Mouse (Mus musculus) hindbrain, embryonic 15.5 days (tissue): ENCODE measurements around the gene Sepsecs. TPM values are rescaled to one million over a fixed set of nuclear protein-coding genes. Genes with fewer than 3 reads are reported as not detected.
"Not testable (repeated sequence)": the region's sequence is repeated elsewhere in the genome, so short reads cannot be mapped to it uniquely, and the experiment has no call there.

Source experiments
- ATAC-seq: fragments of 200-750 bp; cut with Nextera tagmentation; 2 replicates; pipeline ENCODE4 v1.8.0; 2017; ENCODE audit warnings: low read depth, moderate number of reproducible peaks, moderate TSS enrichment; ENCODE audit not compliant: low FRiP score
- H3K27ac ChIP-seq: fragments of 300-500 bp; sonication (generic); replicated peaks from 2 replicates; pipeline ENCODE4 v1.5.1; 2015; ENCODE audit warnings: mild to moderate bottlenecking, inconsistent platforms
- H3K27me3 ChIP-seq: fragments of 300-500 bp; sonication (generic); 2 replicates; pipeline ENCODE4 v1.6.1; 2015; ENCODE audit warnings: control low read depth, inconsistent platforms
- H3K36me3 ChIP-seq: fragments of 300-500 bp; sonication (generic); 2 replicates; pipeline ENCODE4 v1.6.1; 2015; ENCODE audit warnings: control low read depth, inconsistent platforms
- H3K4me1 ChIP-seq: fragments of 300-500 bp; sonication (generic); replicated peaks from 2 replicates; pipeline ENCODE4 v1.6.1; 2015; ENCODE audit warnings: control low read depth, inconsistent platforms
- H3K4me2 ChIP-seq: fragments of 300-500 bp; sonication (generic); 2 replicates; pipeline ENCODE4 v1.6.1; 2015; ENCODE audit warnings: moderate library complexity, mild to moderate bottlenecking, inconsistent platforms
- H3K4me3 ChIP-seq: fragments of 300-500 bp; sonication (generic); 2 replicates; pipeline ENCODE4 v1.5.1; 2015; ENCODE audit warnings: mild to moderate bottlenecking, inconsistent platforms
- H3K9ac ChIP-seq: fragments of 300-500 bp; sonication (generic); 2 replicates; pipeline ENCODE4 v1.6.1; 2015; ENCODE audit warnings: inconsistent platforms
- H3K9me3 ChIP-seq: fragments of 300-500 bp; sonication (generic); 2 replicates; pipeline ENCODE4 v1.6.1; 2016; ENCODE audit warnings: control low read depth, inconsistent platforms
- WGBS: fragments of 180-500 bp; shearing (Covaris S2); methylation state at CpG from one replicate; pipeline ENCODE4 v1.1.7; 2015; 5-methylcytosine and 5-hydroxymethylcytosine counted together
- polyA plus RNA-seq: library from polyadenylated mRNA; unstranded; fragments of >200 nt; fragmentation: Nextera tagmentation; extraction: Ambion mirVana; gene quantifications from 2 replicates; pipeline ENCODE4 v1.2.1, GENCODE M21; 2015

The Sepsecs gene
- 6.8 and 7.4 TPM in 2 replicates for polyA plus RNA-seq

- Histone ChIP-seq H3K9me3 (no peaks in the 10 kb centered on the region), H3K9ac (peak within 1 kb of the TSS; percentile 64), H3K36me3 (peaks cover 6% of the 10 kb centered on the region; the same call in 1 of the 2 replicates), H3K4me2 (peak within 1 kb of the TSS; percentile 65), H3K27me3 (no peaks in the 10 kb centered on the region), H3K4me3 (peak within 1 kb of the TSS; percentile 62), H3K27ac (peak within 1 kb of the TSS; percentile 67), H3K4me1 (peaks cover 7% of the 10 kb centered on the region)
- ATAC-seq: peak; percentile 95
- WGBS: 4% methylated on average over 56 of the region's 56 CpGs
Measured at GRCm38 (mm10) chr5:52669426-52670191, at the start of gene Sepsecs. Gene Sepsecs (minus strand): TSS chr5:52669708.

GRCm38 (mm10) chr5:52716742-52717448 is 47.4 kb upstream of the Sepsecs start:
- Histone ChIP-seq H3K9me3 (no peaks in the 10 kb centered on the region), H3K4me1 (no peaks in the 10 kb centered on the region), H3K36me3 (no peaks in the 10 kb centered on the region), H3K27ac (no peak overlapping the region), H3K9ac (no peak overlapping the region), H3K4me3 (no peak overlapping the region), H3K27me3 (no peaks in the 10 kb centered on the region), H3K4me2 (no peak overlapping the region)
- 85% methylated on average over 5 of the region's 5 CpGs for WGBS
- ATAC-seq: no peak

- H3K9ac ChIP-seq: no peak overlapping the region
- no peaks in the 10 kb centered on the region for H3K9me3 ChIP-seq
- no peaks in the 10 kb centered on the region for H3K4me1 ChIP-seq
- H3K4me2 ChIP-seq: no peak overlapping the region
- ATAC-seq: no peak
- H3K27me3 ChIP-seq: no peaks in the 10 kb centered on the region
- H3K36me3 ChIP-seq: no peaks in the 10 kb centered on the region
- H3K4me3 ChIP-seq: no peak overlapping the region
- H3K27ac ChIP-seq: no peak overlapping the region
Measured at GRCm38 (mm10) chr5:52712704-52713103, 43.2 kb upstream of the Sepsecs start.

- no peak for ATAC-seq
- WGBS: 84% methylated on average over 4 of the region's 4 CpGs
- no peaks in the 10 kb centered on the region for H3K4me1 ChIP-seq
- no peaks in the 10 kb centered on the region for H3K9me3 ChIP-seq
- H3K9ac ChIP-seq: no peak overlapping the region
- H3K4me3 ChIP-seq: no peak overlapping the region
- no peaks in the 10 kb centered on the region for H3K36me3 ChIP-seq
- no peak overlapping the region for H3K27ac ChIP-seq
- H3K27me3 ChIP-seq: no peaks in the 10 kb centered on the region
- H3K4me2 ChIP-seq: no peak overlapping the region
Measured at GRCm38 (mm10) chr5:52704562-52704961, 35.1 kb upstream of the Sepsecs start.

- 88% methylated on average over 7 of the region's 7 CpGs for WGBS
- not testable (repeated sequence) for H3K4me1 ChIP-seq, ATAC-seq, H3K27ac ChIP-seq, H3K4me2 ChIP-seq, H3K4me3 ChIP-seq, H3K9ac ChIP-seq, H3K9me3 ChIP-seq, H3K36me3 ChIP-seq, H3K27me3 ChIP-seq
Measured at GRCm38 (mm10) chr5:52697882-52698440, 28.5 kb upstream of the Sepsecs start.

GRCm38 (mm10) chr5:52697291-52697690 is 27.8 kb upstream of the Sepsecs start:
- ATAC-seq: no peak
- 91% methylated on average over 1 of the region's 1 CpGs for WGBS

GRCm38 (mm10) chr5:52687741-52688455 is 18.4 kb upstream of the Sepsecs start:
- no peak overlapping the region for H3K4me2 ChIP-seq
- WGBS: 75% methylated on average over 6 of the region's 6 CpGs
- no peak overlapping the region for H3K4me3 ChIP-seq
- H3K4me1 ChIP-seq: no peaks in the 10 kb centered on the region
- H3K36me3 ChIP-seq: no peaks in the 10 kb centered on the region
- no peak overlapping the region for H3K9ac ChIP-seq
- no peak for ATAC-seq
- H3K27ac ChIP-seq: no peak overlapping the region
- no peaks in the 10 kb centered on the region for H3K9me3 ChIP-seq
- H3K27me3 ChIP-seq: no peaks in the 10 kb centered on the region

More at GRCm38 (mm10) chr5:52697291-52697690, 27.8 kb upstream of the Sepsecs start:
- Histone ChIP-seq H3K27me3 (no peaks in the 10 kb centered on the region), H3K9me3 (no peaks in the 10 kb centered on the region), H3K9ac (no peak overlapping the region), H3K4me3 (no peak overlapping the region), H3K36me3 (no peaks in the 10 kb centered on the region), H3K4me1 (no peaks in the 10 kb centered on the region), H3K27ac (no peak overlapping the region), H3K4me2 (no peak overlapping the region)

- ATAC-seq: no peak
- WGBS: 84% methylated on average over 4 of the region's 4 CpGs
- H3K9me3 ChIP-seq: no peaks in the 10 kb centered on the region
- no peak overlapping the region for H3K9ac ChIP-seq
- no peak overlapping the region for H3K4me2 ChIP-seq
- H3K27me3 ChIP-seq: no peaks in the 10 kb centered on the region
- no peak overlapping the region for H3K27ac ChIP-seq
- H3K4me3 ChIP-seq: no peak overlapping the region
- no peaks in the 10 kb centered on the region for H3K4me1 ChIP-seq
- no peaks in the 10 kb centered on the region for H3K36me3 ChIP-seq
Measured at GRCm38 (mm10) chr5:52681111-52681510, 11.6 kb upstream of the Sepsecs start.

GRCm38 (mm10) chr5:52680191-52680590 is 10.7 kb upstream of the Sepsecs start:
- H3K4me1 ChIP-seq: no peaks in the 10 kb centered on the region
- no peak overlapping the region for H3K4me3 ChIP-seq
- ATAC-seq: no peak

GRCm38 (mm10) chr5:52678498-52679070 is 9.1 kb upstream of the Sepsecs start:
- Histone ChIP-seq H3K27ac (no peak overlapping the region), H3K27me3 (no peaks in the 10 kb centered on the region), H3K36me3 (no peaks in the 10 kb centered on the region), H3K4me1 (no peaks in the 10 kb centered on the region), H3K9me3 (no peaks in the 10 kb centered on the region), H3K4me3 (no peak overlapping the region), H3K4me2 (no peak overlapping the region), H3K9ac (no peak overlapping the region)
- 86% methylated on average over 5 of the region's 5 CpGs for WGBS
- no peak for ATAC-seq

More at GRCm38 (mm10) chr5:52680191-52680590, 10.7 kb upstream of the Sepsecs start:
- Histone ChIP-seq H3K27ac (no peak overlapping the region), H3K27me3 (no peaks in the 10 kb centered on the region), H3K36me3 (no peaks in the 10 kb centered on the region), H3K9ac (no peak overlapping the region), H3K4me2 (no peak overlapping the region), H3K9me3 (no peaks in the 10 kb centered on the region)
- WGBS: 72% methylated on average over 4 of the region's 4 CpGs

- H3K9me3 ChIP-seq: no peaks in the 10 kb centered on the region
- H3K4me1 ChIP-seq: no peaks in the 10 kb centered on the region
- no peak overlapping the region for H3K4me3 ChIP-seq
- H3K4me2 ChIP-seq: no peak overlapping the region
- H3K27me3 ChIP-seq: no peaks in the 10 kb centered on the region
- no peak for ATAC-seq
- 74% methylated on average over 3 of the region's 3 CpGs for WGBS
- no peak overlapping the region for H3K27ac ChIP-seq
- no peak overlapping the region for H3K9ac ChIP-seq
- H3K36me3 ChIP-seq: no peaks in the 10 kb centered on the region
Measured at GRCm38 (mm10) chr5:52677126-52677525, 7.6 kb upstream of the Sepsecs start.
